Mouse (Mus musculus) brain, embryonic 14.5 days (tissue): ENCODE results near the gene Bdh1. TPM values are rescaled to one million over a fixed set of nuclear protein-coding genes. Genes with fewer than 3 reads are reported as not detected.
A peak's percentile ranks its signal among the peaks of the same experiment; 100 is the strongest.

ENCODE experiments used
- DNase-seq: peaks from one replicate; pipeline ENCODE4 v3.0.0-alpha.2; 2011; ENCODE audit warnings: low read depth
- CTCF ChIP-seq: fragments of 200-500 bp; IDR thresholded peaks from 2 replicates; pipeline ENCODE4 v1.5.1; 2012; ENCODE audit warnings: inconsistent platforms, mild to moderate bottlenecking, moderate library complexity, borderline replicate concordance; ENCODE audit not compliant: insufficient read depth, insufficient read length; ENCODE audit errors: extremely low read depth
- POLR2A ChIP-seq: fragments of 200-500 bp; IDR thresholded peaks from 2 replicates; pipeline ENCODE4 v1.6.1; 2012; ENCODE audit warnings: mild to moderate bottlenecking, inconsistent platforms, borderline replicate concordance; ENCODE audit not compliant: poor library complexity, insufficient read depth, insufficient read length, severe bottlenecking; ENCODE audit errors: extremely low read depth
- polyA plus RNA-seq: library from polyadenylated mRNA; depleted of rRNA; stranded (reverse); fragments of >200 nt; gene quantifications from 2 replicates; pipeline ENCODE4 v1.2.3, GENCODE M21; 2012

Gene Bdh1
- polyA plus RNA-seq, 1 experiment: 142 TPM

GRCm38 (mm10) chr16:31413777-31414176, 8.3 kb upstream of the Bdh1 start:
- TF ChIP-seq CTCF: no peak
- no peak for TF ChIP-seq POLR2A

DNA sequence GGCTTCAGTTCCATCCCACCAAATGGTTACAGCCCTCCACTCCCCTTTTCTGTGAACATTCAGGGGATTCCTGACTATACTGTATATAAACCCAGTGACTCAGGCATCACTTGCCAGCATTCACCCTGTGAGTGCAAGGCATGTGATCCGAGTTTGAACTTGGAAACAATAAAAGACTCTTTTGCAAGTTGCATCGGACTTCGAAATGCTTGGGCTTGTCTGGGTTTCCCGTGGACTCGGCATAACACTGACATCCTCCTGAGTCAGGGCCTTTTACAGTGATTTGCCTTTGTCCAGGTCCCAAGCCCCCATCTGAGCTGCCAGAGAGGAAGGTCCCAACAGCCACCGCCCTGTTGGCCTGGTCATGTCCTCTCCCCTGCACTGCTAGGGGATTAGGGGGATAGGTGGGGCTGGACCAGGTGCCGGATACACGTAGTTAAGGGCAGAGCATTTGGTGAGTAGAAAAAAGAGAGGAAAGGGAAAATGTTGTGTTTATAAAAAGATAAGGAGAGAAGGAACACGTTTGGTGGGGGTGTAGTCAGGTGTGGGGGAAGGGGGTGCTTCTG, 6.1 kb upstream of the Bdh1 start:
- TF ChIP-seq POLR2A: no peak
- no peak for TF ChIP-seq CTCF
- DNase-seq: no peak

More at GRCm38 (mm10) chr16:31413777-31414176, 8.3 kb upstream of the Bdh1 start:
- DNase-seq: no peak

GRCm38 (mm10) chr16:31418704-31419103, 3.4 kb upstream of the Bdh1 start:
- no peak for DNase-seq
- no peak for TF ChIP-seq POLR2A
- TF ChIP-seq CTCF: no peak

DNA sequence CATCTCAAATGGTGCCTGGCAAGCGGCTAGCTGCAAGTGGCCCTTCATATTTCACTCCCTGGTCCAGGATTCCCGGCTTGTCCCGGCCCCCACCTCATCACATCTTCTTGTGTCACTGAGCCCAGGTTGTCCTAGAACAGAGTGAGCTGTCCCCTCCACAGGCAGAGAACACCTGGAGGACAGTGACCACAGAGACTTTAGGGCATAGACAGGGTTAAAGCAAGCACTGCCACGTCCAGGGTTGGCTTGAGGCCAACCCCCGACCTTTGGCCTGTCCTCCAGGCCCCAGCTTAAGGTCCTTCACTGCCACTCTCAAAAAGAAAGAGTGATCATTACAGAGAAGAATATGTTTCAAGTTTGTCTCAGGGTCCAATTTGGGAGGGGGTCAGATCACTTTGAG, 2.6 kb upstream of the Bdh1 start:
- TF ChIP-seq CTCF (no peak), POLR2A (no peak)
- DNase-seq: no peak

DNA sequence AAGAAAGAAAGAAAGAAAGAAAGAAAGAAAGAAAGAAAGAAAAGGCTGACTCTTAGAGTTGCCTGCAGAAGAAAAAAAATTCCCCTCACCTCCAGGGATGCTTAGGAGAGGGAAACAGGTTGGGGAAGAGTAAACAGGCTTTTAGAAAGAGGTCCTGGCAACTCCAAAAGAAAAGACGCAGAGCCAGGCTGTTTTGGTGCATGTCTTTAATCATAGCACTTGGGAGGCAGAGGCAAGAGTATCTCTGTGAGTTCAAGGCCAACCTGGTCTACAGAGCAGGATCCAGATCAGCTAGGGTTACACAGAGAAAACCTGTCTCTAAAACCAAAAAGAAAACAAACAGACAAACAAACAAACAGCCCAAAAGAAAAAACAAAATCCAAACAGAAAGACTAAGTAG, 642 bp downstream of the Bdh1 start:
- TF ChIP-seq CTCF (no peak), POLR2A (no peak)
- DNase-seq: no peak

DNA sequence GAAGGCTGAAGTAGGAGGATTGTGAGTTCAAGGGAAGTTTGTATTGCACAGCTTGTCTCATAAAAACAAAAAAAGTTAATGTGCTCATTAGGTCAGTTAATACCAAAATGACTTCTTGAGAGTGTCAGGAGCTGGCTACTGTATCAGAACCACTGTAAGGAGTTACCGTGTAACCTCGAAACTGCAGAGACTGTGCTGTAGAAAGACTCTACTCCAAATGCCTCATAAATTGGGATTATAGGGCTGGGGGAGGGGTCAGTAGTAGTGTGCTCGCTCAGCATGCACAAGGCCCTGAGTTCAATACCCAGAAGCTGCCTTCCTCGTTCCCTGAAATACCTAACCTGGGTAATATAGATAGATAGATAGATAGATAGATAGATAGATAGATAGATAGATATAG, 1.3 kb downstream of the Bdh1 start:
- no peak for TF ChIP-seq CTCF
- TF ChIP-seq POLR2A: no peak
- DNase-seq: no peak

DNA sequence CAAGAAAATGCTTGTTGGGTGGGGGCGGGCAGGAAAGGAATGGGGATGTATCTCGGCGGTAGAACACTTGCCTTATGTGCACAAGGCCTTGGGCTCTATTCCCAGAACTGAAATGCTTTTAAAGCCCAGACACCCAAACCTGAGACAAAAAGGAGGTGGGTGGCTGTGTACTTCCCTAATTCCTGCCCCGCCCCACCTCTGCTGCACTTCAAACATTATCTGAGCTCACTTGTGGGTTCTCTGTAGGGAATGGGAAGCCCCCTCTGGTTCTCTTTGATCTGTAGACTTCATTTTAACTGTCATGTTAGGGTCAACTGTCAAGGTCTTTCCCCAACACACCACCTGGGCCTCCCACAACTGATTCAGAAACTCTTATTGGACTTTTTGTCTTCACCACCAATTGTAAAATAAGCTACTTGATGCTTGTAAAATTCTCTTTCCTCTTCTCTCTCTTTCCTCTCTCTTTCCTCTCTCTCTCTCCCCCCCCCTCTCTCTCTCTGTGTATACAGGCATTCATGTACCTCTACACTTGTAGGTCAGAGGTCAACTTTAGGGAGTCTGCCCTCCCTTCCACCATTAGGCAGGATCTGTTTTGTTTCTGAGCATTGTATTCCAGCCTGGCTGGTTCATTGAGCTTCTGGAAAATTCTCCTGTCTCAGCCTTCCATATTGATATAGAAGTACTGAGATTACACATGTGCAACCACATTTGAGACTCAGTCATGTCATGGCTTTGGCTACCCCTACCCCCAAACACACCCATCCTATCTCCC, 2.5 kb downstream of the Bdh1 start:
- TF ChIP-seq POLR2A: no peak
- no peak for TF ChIP-seq CTCF
- no peak for DNase-seq

- TF ChIP-seq CTCF: peak; percentile 94
- no peak for TF ChIP-seq POLR2A
- peak; percentile 61 for DNase-seq
These were observed 3.4 kb downstream of the Bdh1 start for GRCm38 (mm10) chr16:31425508-31425907.

DNA sequence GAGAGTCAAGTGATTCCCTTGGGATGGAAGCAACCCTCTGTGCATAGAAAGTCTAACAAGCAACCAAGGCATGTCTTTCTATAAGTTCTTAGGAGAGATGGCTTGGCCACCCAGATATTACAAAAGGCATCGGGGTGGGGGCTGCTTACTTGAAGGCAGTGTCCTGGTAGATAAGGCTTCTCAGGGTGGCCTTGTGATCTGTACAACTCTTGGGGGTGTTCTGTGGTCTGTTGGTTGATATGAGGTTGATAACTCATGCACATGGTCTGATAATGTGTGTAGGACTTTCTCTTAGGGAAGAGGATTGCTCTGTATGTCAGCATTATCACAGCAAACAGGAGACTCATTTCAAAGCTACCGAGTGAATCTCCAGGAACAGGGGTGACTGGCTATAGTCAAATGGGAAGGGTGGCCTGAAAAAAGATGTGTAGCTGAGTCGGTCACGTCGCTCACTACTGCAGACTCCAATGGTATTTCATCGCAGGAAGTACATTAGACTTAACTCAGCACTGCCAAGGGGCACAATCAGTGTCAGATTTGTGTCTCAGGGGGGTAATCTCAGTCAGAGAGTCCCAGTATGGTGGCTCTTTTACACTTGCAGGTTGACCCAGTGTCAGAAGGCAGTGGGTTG, 4.5 kb downstream of the Bdh1 start:
- TF ChIP-seq POLR2A: no peak
- no peak for TF ChIP-seq CTCF
- DNase-seq: no peak

- DNase-seq: no peak
- no peak for TF ChIP-seq CTCF
- TF ChIP-seq POLR2A: no peak
These were observed 6.2 kb downstream of the Bdh1 start for GRCm38 (mm10) chr16:31428335-31428674.

DNA sequence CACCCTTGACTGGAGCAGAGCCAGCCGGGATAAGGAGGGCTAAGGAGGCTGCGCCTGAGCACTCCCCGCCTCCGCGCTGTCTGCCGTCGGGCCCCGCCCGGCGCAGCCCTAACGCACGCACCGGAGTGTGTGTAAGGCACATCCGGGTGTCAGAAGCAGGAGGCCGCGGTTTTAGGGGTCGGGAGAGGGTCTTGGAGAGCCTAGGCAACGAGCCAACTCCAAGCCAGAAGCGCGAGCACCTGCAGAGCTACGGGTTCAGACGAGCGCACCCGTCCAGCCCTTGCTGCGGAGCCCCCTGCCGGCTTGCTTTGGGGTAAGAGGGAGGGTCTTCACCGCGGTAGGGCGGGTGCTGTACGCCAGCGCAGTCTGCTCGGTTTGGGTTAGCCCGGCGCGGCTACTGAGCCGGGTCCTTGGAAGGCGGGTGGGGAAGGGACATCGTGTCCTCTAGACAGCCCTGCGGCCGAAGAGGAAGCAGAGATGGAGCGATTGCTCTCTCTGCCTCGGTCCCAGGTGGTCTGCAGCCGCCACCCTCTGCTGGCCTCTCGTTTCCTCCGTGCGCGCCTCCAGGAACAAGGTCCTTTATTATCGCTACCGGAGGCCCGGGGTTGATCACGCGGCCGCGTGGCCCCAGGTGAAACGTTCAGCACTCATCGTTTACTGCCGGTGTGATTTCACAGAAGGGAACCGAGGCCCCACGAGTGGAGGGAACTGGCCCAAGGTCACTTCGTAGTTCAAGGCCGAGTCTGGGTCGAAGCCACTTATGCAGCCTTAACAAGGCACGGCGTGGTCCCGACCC, 6.8 kb downstream of the Bdh1 start:
- TF ChIP-seq CTCF (peak; percentile 36; the same call in 1 of the 2 replicates), POLR2A (no peak; the same call in 1 of the 2 replicates)
- DNase-seq: peak; percentile 90
